Mouse (Mus musculus) brain, embryonic 14.5 days (tissue): ENCODE results near the gene Kank4. TPM values are rescaled to one million over a fixed set of nuclear protein-coding genes. Genes with fewer than 3 reads are reported as not detected.
"Not testable (repeated sequence)": the region's sequence is repeated elsewhere in the genome, so short reads cannot be mapped to it uniquely, and the experiment has no call there.

Experiments
- DNase-seq: peaks from one replicate; pipeline ENCODE4 v3.0.0-alpha.2; 2011; ENCODE audit warnings: low read depth
- CTCF ChIP-seq: fragments of 200-500 bp; IDR thresholded peaks from 2 replicates; pipeline ENCODE4 v1.5.1; 2012; ENCODE audit warnings: inconsistent platforms, mild to moderate bottlenecking, moderate library complexity, borderline replicate concordance; ENCODE audit not compliant: insufficient read depth, insufficient read length; ENCODE audit errors: extremely low read depth
- POLR2A ChIP-seq: fragments of 200-500 bp; IDR thresholded peaks from 2 replicates; pipeline ENCODE4 v1.6.1; 2012; ENCODE audit warnings: mild to moderate bottlenecking, inconsistent platforms, borderline replicate concordance; ENCODE audit not compliant: poor library complexity, insufficient read depth, insufficient read length, severe bottlenecking; ENCODE audit errors: extremely low read depth
- polyA plus RNA-seq: library from polyadenylated mRNA; depleted of rRNA; stranded (reverse); fragments of >200 nt; gene quantifications from 2 replicates; pipeline ENCODE4 v1.2.3, GENCODE M21; 2012

Gene Kank4
- polyA plus RNA-seq, 1 experiment, result 3.2 TPM

- TF ChIP-seq CTCF (no peak), POLR2A (no peak)
Measured at GRCm38 (mm10) chr4:98756141-98756540, 61.2 kb downstream of the Kank4 start.

GRCm38 (mm10) chr4:98754456-98754855 lies 62.9 kb downstream of the Kank4 start:
- no peak for DNase-seq
- TF ChIP-seq POLR2A, result no peak
- no peak for TF ChIP-seq CTCF

More at GRCm38 (mm10) chr4:98756141-98756540, 61.2 kb downstream of the Kank4 start:
- peak; percentile 44 for DNase-seq

GRCm38 (mm10) chr4:98743906-98744210 lies 73.5 kb downstream of the Kank4 start:
- no peak for DNase-seq
- TF ChIP-seq POLR2A, result no peak
- no peak for TF ChIP-seq CTCF

GRCm38 (mm10) chr4:98743209-98743905 lies 74.0 kb downstream of the Kank4 start:
- no peak for TF ChIP-seq POLR2A
- no peak for TF ChIP-seq CTCF
- DNase-seq, result no peak

DNA sequence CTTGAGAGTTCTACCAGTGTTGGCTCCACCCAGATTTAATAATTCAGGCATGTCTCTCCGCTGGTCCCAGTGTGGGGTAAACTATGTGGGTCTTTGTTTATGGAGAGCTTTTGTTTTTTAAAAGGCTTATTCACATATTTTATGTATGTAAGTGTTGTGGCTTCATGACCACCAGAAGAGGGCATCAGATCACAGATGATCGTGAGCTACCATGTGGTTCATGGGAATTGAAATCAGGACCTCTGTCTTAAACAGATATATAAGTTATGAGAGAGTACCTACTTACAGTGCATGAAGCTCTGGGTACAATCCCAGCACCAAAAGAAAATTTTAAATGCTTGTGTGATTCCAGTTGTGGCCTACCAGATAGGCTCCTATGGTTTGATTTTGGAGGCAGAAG lies 77.6 kb downstream of the Kank4 start:
- DNase-seq, result peak; percentile 84
- TF ChIP-seq POLR2A (no peak), CTCF (peak; percentile 44; the same call in 1 of the 2 replicates)

DNA sequence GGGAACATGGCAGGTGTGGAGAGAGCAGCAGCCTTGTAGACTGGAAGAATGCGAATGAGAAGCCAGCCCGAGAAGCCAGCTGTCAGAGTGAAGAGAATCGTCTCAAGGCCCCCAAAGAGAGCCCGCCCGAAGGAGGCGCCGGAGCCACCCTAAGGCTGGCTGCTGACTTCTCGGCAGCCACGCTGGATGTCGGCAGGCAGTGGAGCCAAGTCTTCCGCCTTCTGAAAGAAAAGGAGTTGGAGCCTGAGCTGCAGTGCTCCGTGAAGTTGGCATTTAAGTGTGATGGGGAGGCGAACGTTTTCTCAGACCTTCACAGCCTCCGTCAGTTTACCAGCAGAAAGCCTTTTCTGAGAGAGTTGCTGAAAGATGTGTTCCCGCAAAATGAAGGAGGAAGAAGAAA lies 83.7 kb downstream of the Kank4 start:
- DNase-seq, result no peak
- TF ChIP-seq POLR2A (no peak), CTCF (no peak)

DNA sequence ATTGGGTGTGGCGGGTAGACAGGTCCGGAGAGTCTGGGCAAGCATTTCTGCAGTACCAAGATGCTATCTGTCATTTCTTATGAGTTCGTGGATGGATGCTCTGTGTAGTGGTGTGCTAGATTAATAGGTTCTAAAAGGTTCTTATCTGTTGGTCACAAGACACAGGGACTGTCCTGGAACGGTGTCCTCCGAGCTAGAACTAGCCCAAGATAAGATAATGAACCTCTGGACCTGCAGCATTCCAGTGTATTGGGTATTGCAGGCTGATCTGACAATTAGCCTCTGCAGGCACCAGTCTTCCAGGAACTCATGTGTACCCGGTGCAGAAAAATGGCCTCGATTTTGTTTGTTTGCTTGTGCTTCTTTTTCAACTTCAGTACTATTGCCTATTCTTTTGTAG lies 88.6 kb downstream of the Kank4 start:
- no peak for TF ChIP-seq POLR2A
- no peak for TF ChIP-seq CTCF

DNA sequence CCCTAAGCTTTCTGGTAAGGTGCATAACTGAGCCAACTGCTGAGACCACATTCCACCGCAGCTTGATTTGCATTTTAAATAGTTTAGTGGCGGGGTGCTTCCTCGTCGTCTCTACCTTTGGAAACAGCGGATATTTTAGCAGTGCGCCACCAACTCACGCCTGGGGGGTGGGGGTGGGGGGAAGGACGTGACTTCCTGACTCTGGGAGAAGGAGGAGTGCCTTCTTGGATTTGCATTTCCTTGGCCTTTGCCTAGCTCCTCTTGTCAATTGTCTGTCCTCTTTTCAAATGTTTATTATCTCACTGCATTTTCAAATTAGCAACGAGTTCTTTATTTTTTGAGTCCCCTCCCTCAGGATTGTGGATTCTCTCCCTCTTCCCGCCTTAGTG lies 89.4 kb downstream of the Kank4 start:
- TF ChIP-seq CTCF (no peak), POLR2A (no peak)
- no peak for DNase-seq

More for the DNA sequence above, 88.6 kb downstream of the Kank4 start:
- DNase-seq, result no peak

GRCm38 (mm10) chr4:98727295-98727958 lies 89.9 kb downstream of the Kank4 start:
- DNase-seq, result peak; percentile 19
- TF ChIP-seq POLR2A, result no peak
- no peak for TF ChIP-seq CTCF

- DNase-seq, result no peak
- TF ChIP-seq POLR2A (no peak), CTCF (no peak)
Measured at GRCm38 (mm10) chr4:98726590-98727237, 90.6 kb downstream of the Kank4 start, which contains the start of gene L1td1. TSS of gene L1td1 (plus strand) at chr4:98726734.

GRCm38 (mm10) chr4:98725439-98725838 lies 91.9 kb downstream of the Kank4 start:
- TF ChIP-seq POLR2A, result no peak
- TF ChIP-seq CTCF, result peak; percentile 18; the same call in 1 of the 2 replicates
- no peak for DNase-seq

DNA sequence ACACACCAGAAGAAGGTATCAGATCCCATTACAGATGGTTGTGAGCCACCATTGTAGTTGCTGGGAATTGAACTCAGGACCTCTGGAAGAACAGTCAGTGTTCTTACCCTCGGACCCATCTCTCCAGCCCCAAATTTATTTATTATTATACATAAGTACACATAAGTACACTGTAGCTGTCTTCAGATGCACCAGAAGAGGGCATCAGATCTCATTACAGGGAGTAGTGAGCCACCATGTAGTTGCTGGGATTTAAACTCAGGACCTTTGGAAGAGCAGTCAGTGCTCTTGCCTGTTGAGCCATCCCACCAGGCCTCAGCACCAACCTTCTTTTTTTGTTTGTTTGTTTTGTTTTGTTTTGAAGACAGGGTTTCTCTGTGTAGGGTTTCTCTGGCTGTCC lies 92.7 kb downstream of the Kank4 start:
- DNase-seq, result not testable (repeated sequence)

DNA sequence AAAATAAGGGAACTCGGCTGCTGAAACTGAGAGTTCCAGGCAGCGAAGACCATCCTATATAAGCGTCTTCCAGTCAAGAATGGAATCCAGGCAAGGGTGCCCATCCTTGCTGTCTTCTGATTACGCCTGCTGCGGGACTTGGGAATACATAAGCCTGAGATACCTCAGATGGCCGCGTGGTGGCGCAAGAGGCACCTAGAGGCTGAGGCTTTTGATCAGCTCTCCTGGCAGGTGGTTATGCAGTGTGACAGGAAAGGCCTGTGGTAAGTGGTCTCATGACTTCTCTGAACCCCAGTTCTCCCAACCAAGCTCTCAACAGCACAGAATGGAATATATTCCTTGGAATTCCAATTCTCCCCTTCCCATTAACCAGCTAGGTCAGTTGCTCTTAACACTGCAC lies 94.9 kb downstream of the Kank4 start:
- TF ChIP-seq POLR2A (no peak), CTCF (peak; percentile 86)

More for the DNA sequence above, 94.9 kb downstream of the Kank4 start:
- peak; percentile 87 for DNase-seq
